Mouse (Mus musculus) right cerebral cortex, postnatal 14 days (tissue): Measurements from ENCODE around the gene Slbp.

Experiments
- DNase-seq: peaks from one replicate; pipeline ENCODE4 v3.0.0; 2022

Slbp gene

GRCm38 (mm10) chr5:33627968-33628367 lies 24.4 kb downstream of the Slbp start:
- no peak for DNase-seq

- DNase-seq = no peak
These were observed 28.6 kb downstream of the Slbp start for GRCm38 (mm10) chr5:33623766-33624165.

GRCm38 (mm10) chr5:33622671-33623070 lies 29.7 kb downstream of the Slbp start:
- no peak for DNase-seq

GRCm38 (mm10) chr5:33614391-33614790 lies 38.0 kb downstream of the Slbp start:
- no peak for DNase-seq

GRCm38 (mm10) chr5:33611795-33612194 lies 40.6 kb downstream of the Slbp start:
- no peak for DNase-seq

- DNase-seq = no peak
These were observed 43.1 kb downstream of the Slbp start for GRCm38 (mm10) chr5:33609226-33609625.

- no peak for DNase-seq
These were observed 44.9 kb downstream of the Slbp start for GRCm38 (mm10) chr5:33607434-33607833.

GRCm38 (mm10) chr5:33606631-33607030 lies 45.7 kb downstream of the Slbp start:
- DNase-seq = no peak

GRCm38 (mm10) chr5:33605314-33605713 lies 47.1 kb downstream of the Slbp start:
- DNase-seq = no peak

- no peak for DNase-seq
These were observed 58.8 kb downstream of the Slbp start for GRCm38 (mm10) chr5:33593620-33594019.

GRCm38 (mm10) chr5:33589221-33589888 lies 63.0 kb downstream of the Slbp start:
- DNase-seq = peak; percentile 80

- DNase-seq = no peak
These were observed 64.3 kb downstream of the Slbp start for GRCm38 (mm10) chr5:33588066-33588465.

- no peak for DNase-seq
These were observed 64.8 kb downstream of the Slbp start for GRCm38 (mm10) chr5:33587498-33588058.
